Mouse (Mus musculus) lung, postnatal 0 days (tissue): ENCODE results near the gene Nosip. TPM values are rescaled to one million over a fixed set of nuclear protein-coding genes. Genes with fewer than 3 reads are reported as not detected.
A peak's percentile ranks its signal among the peaks of the same experiment; 100 is the strongest.

Experiments used
- ATAC-seq: fragments of 200-750 bp; cut with Nextera tagmentation; 2 replicates; pipeline ENCODE4 v1.8.0; 2017; ENCODE audit warnings: moderate library complexity
- DNase-seq: peaks from one replicate; pipeline ENCODE4 v3.0.0-alpha.2; 2016; ENCODE audit warnings: low spot score
- H3K27ac ChIP-seq: fragments of 300-500 bp; sonication (generic); 2 replicates; pipeline ENCODE4 v1.5.1; 2014; ENCODE audit warnings: antibody characterized with exemption, mild to moderate bottlenecking, low read length, mixed read lengths
- H3K27me3 ChIP-seq: fragments of 300-500 bp; sonication (generic); replicated peaks from 2 replicates; pipeline ENCODE4 v1.6.1; 2014; ENCODE audit warnings: low read length, mixed read lengths; ENCODE audit not compliant: insufficient read depth
- H3K36me3 ChIP-seq: fragments of 300-500 bp; sonication (generic); 2 replicates; pipeline ENCODE4 v1.6.1; 2014; ENCODE audit warnings: low read length, mixed read lengths; ENCODE audit not compliant: insufficient read depth
- H3K4me1 ChIP-seq: fragments of 300-500 bp; sonication (generic); 2 replicates; pipeline ENCODE4 v1.6.1; 2014; ENCODE audit warnings: antibody characterized with exemption, low read depth, low read length, mixed read lengths; ENCODE audit not compliant: insufficient read depth
- H3K4me2 ChIP-seq: fragments of 300-500 bp; sonication (generic); replicated peaks from 2 replicates; pipeline ENCODE4 v1.6.1; 2014; ENCODE audit warnings: low read depth, mild to moderate bottlenecking, low read length, moderate library complexity, mixed read lengths
- H3K4me3 ChIP-seq: fragments of 300-500 bp; sonication (generic); 2 replicates; pipeline ENCODE4 v1.5.1; 2014; ENCODE audit warnings: low read depth, low read length
- H3K9ac ChIP-seq: fragments of 300-500 bp; sonication (generic); replicated peaks from 2 replicates; pipeline ENCODE4 v1.6.1; 2014; ENCODE audit warnings: low read depth, mild to moderate bottlenecking
- H3K9me3 ChIP-seq: fragments of 300-500 bp; sonication (generic); 2 replicates; pipeline ENCODE4 v1.6.1; 2016; ENCODE audit warnings: low read length, mixed read lengths
- CTCF ChIP-seq: IDR thresholded peaks from 2 replicates; pipeline ENCODE4 v1.5.1; 2016; ENCODE audit warnings: antibody characterized with exemption, mild to moderate bottlenecking
- EP300 ChIP-seq: IDR thresholded peaks from 2 replicates; pipeline ENCODE4 v1.6.1; 2016; ENCODE audit warnings: antibody characterized with exemption, mild to moderate bottlenecking, control low read depth
- WGBS: fragments of 180-500 bp; shearing (Covaris S2); extraction: QIAGEN DNeasy Blood & Tissue Kit; methylation state at CpG from one replicate; pipeline ENCODE4 v1.1.7; 2014; 5-methylcytosine and 5-hydroxymethylcytosine counted together
- polyA plus RNA-seq: library from polyadenylated mRNA; unstranded; fragments of >200 nt; fragmentation: Nextera tagmentation; extraction: Ambion mirVana; gene quantifications from 2 replicates; pipeline ENCODE4 v1.2.1, GENCODE M21; 2015

Nosip gene
- polyA plus RNA-seq: 54.6 and 62.8 TPM in 2 replicates

DNA sequence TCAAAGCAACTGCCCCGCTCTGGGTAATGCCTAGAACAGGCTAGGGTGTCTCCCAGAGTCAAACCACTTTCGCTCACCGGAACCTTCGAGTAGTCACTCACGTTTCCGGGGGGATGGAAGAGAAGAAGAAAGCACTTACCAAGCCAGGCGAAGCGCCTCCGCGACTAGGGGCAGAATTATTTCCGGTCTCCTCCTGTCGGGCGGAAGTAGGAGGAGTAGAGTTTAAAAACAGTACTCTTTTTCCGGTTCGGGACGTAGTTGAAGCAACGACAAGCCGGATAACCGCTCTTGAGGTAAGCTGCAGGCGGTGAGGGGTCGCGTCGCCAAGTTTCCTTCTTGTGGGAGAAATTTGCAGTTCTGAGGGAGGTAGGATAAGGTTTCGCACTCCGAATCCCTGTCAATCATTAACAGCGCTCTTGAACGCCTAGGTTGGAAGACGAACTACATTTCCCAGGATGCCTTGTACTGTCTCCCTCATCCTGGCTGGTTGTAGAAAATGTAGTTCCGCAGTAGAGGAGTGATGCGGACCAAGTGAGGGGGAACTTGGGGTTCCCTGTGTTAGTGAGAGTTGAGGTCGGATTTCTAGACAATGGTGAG lies at the start of gene Nosip, which contains the start of gene Prrg2:
Gene Nosip (plus strand): TSS at position 191 of the 597 bp plus-strand sequence.
Gene Prrg2 (minus strand): TSS at position 439 of the 597 bp plus-strand sequence.
- peak within 1 kb of the TSS; percentile 90 for H3K27ac ChIP-seq
- DNase-seq (peak; percentile 99), ATAC-seq (peak; percentile 93)
- peak within 1 kb of the TSS; percentile 53 for H3K9ac ChIP-seq
- under 1% methylated on average over 31 of the region's 31 CpGs for WGBS
- no peaks in the 10 kb centered on the region for H3K27me3 ChIP-seq
- H3K4me3 ChIP-seq: peak within 1 kb of the TSS; percentile 63
- H3K9me3 ChIP-seq: no peaks in the 10 kb centered on the region
- no peaks in the 10 kb centered on the region; the same call in 1 of the 2 replicates for H3K4me1 ChIP-seq
- peak within 1 kb of the TSS; percentile 64 for H3K4me2 ChIP-seq
- H3K36me3 ChIP-seq: 0 out of 2 replicates have a peak, but pooled peaks cover 4% of the 10 kb centered on the region
- no peak; the same call in 1 of the 2 replicates for TF ChIP-seq EP300
- TF ChIP-seq CTCF: peak; percentile 29

DNA sequence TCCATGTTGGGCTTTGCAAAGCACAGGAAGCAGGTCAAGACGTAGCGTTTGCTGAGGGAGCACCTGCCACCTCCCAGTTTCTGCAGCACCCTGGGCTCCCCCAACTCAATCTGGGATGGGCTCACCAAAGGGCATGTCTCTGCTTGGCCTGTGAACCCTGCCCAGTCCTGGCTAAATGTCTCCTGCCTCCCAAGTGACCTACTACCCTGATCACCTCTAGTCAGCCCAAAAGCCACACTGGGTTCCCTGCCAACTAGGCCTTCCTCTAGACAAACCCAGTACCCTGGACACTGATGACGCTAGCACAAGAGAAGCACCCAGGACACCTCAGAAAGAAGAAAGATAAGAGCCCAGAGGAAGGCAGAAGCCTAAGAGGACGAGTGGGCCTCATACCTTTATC lies 49.4 kb upstream of the Nosip start:
- peaks cover 14% of the 10 kb centered on the region for H3K36me3 ChIP-seq

DNA sequence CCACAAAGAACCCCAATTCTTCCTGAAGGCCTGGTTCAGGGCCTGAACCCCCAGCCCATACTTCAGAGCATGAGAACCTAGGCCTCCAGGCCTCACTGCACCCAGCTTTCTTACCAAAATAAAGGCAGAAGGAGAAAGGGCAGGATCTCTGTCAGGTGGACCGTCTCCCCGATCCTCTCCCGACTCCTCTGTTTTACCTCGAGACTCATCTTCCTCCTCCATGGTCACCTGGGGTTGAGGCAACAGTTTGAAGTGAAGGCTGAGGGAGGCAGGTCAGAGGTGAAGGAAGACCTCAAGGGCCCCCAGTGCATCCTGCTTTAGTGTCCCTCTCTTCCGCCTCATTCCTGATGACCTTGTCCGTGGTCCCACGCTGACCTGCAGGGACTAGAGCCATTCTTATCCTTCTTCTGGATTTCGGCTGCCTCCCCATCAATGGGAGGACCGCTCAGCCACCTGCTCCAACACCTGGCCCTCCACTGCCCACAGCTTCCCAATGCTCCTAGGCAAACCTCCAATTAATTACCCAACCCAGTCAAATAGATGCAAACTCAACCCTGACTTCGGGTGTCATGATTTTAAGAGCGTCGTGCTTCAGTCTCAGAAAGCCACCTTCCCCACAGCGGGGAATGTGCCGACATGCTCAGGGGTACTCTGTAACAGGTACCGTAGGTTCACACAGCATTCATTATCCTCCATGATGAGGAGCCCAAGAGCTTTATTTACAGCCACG lies 48.7 kb upstream of the Nosip start:
- ATAC-seq: no peak
- WGBS: 94% methylated on average over 16 of the region's 16 CpGs
- Histone ChIP-seq H3K4me1 (0 out of 2 replicates have a peak, but pooled peaks cover 2% of the 10 kb centered on the region), H3K9me3 (no peaks in the 10 kb centered on the region), H3K27ac (no peak overlapping the region), H3K27me3 (no peaks in the 10 kb centered on the region), H3K9ac (no peak overlapping the region), H3K36me3 (peaks cover 12% of the 10 kb centered on the region), H3K4me3 (no peak overlapping the region), H3K4me2 (no peak overlapping the region)
- DNase-seq: no peak
- TF ChIP-seq CTCF (no peak), EP300 (no peak)

More for the DNA sequence above, 49.4 kb upstream of the Nosip start:
- Histone ChIP-seq H3K4me3 (no peak overlapping the region), H3K4me1 (no peaks in the 10 kb centered on the region), H3K9me3 (no peaks in the 10 kb centered on the region), H3K27me3 (no peaks in the 10 kb centered on the region), H3K4me2 (no peak overlapping the region), H3K9ac (no peak overlapping the region), H3K27ac (no peak overlapping the region)
- whole genome bisulfite sequencing: 87% methylated on average over 4 of the region's 4 CpGs
- DNase-seq: no peak
- ATAC-seq: no peak
- TF ChIP-seq CTCF (no peak), EP300 (no peak)

DNA sequence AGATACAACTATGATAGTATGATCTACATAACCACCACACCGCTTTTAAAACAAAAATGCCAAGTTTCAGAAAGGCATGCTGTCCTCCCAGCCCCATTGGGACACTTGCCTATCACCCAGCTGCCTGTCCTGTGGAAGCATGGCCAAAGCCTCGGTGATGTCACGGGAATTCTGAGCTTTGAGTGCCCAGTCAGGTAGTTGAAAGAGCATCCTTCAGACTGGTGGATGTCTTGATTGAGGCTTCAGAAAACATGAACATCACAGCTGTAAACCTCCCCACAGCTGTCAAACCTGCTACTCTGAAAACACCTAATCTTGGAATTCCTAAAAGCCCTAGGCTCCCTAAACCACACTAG lies 48.2 kb upstream of the Nosip start:
- no peak for DNase-seq
- H3K9ac ChIP-seq: no peak overlapping the region
- no peak for TF ChIP-seq CTCF
- TF ChIP-seq EP300: no peak
- ATAC-seq: no peak
- no peak overlapping the region for H3K4me3 ChIP-seq
- H3K27me3 ChIP-seq: no peaks in the 10 kb centered on the region
- 0 out of 2 replicates have a peak, but pooled peaks cover 5% of the 10 kb centered on the region for H3K4me1 ChIP-seq
- no peak overlapping the region for H3K27ac ChIP-seq
- no peaks in the 10 kb centered on the region for H3K9me3 ChIP-seq
- H3K36me3 ChIP-seq: peaks cover 11% of the 10 kb centered on the region
- 85% methylated on average over 3 of the region's 3 CpGs for WGBS
- H3K4me2 ChIP-seq: no peak overlapping the region

DNA sequence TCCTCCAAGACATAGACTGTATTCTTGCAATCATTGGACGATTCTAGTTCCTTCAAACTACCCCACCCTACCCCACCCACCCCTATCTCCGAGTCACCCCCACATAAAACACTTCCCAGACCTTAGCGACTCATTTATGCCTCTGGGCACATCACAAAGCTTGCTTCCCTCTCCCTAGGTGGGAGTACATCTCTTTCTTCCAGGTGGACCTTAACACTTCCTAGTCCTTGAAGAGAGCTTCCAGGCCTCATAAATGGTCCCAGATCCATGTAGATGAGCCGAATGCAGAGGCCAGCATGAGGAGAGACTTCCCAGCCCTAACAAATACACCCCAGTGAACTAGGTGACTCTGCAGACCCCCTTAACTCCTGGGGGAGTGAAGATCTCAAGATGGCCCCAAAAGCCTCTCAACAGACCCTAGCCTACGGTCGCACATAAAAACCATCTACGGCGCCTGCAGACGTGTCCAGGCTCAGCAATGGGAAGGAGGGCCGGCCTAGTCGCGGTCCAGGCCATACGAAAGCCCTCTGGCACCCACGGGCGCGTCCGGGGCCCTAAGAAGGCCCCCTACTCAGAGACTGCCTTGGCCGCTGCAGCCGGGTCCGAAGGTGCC lies 46.8 kb upstream of the Nosip start:
- Histone ChIP-seq H3K4me2 (peak overlapping the region; percentile 76), H3K4me3 (peak overlapping the region; percentile 75), H3K27me3 (no peaks in the 10 kb centered on the region), H3K4me1 (0 out of 2 replicates have a peak, but pooled peaks cover 5% of the 10 kb centered on the region), H3K9ac (peak overlapping the region; percentile 91), H3K27ac (peak overlapping the region; percentile 100), H3K9me3 (no peaks in the 10 kb centered on the region), H3K36me3 (peaks cover 5% of the 10 kb centered on the region; the same call in 1 of the 2 replicates)
- WGBS: 1% methylated on average over 20 of the region's 20 CpGs
- DNase-seq (no peak), ATAC-seq (no peak)
- TF ChIP-seq EP300 (no peak), CTCF (no peak)
